Mouse (Mus musculus) cortical plate, adult 2 months (tissue): Measurements from ENCODE around the gene Ccdc115.

Experiments
- CTCF ChIP-seq: fragments of 200-500 bp; IDR thresholded peaks from 2 replicates; pipeline ENCODE4 v1.5.1; 2011; ENCODE audit warnings: mild to moderate bottlenecking, control low read depth, low read length; ENCODE audit not compliant: insufficient read depth; ENCODE audit errors: extremely low read depth
- POLR2A ChIP-seq: fragments of 200-500 bp; IDR thresholded peaks from 2 replicates; pipeline ENCODE4 v1.6.1; 2011; ENCODE audit warnings: mild to moderate bottlenecking, low read length, control low read depth; ENCODE audit not compliant: insufficient read depth; ENCODE audit errors: extremely low read depth

GRCm38 (mm10) chr1:34460061-34460441 is 20.6 kb upstream of the Ccdc115 start:
- no peak for TF ChIP-seq CTCF
- TF ChIP-seq POLR2A = no peak
